In genomic region chr15:94187588-94187987, GRCm38 (mm10) we compare ENCODE assay signal across 27 mouse cellular contexts.
DNase-seq lines count a peak whose midpoint lies in the region; ATAC-seq lines count a peak whose summit lies in the region.
"Had no signal": no experiment of that assay in that cellular context is flagged by ENCODE, and none has a peak within 500 bp of the region (broad histone marks: within the 10 kb centered on the region; RNA-seq: fewer than 3 reads in every experiment).

No protein-coding gene starts in this region.

- 78% methylated on average over 4 of the region's 4 CpGs for WGBS in limb, embryonic 10.5 days
- WGBS in hindbrain, embryonic 10.5 days: 87% methylated on average over 4 of the region's 4 CpGs
- WGBS in midbrain, embryonic 13.5 days: 86% methylated on average over 4 of the region's 4 CpGs
- WGBS in midbrain, embryonic 14.5 days: 87% methylated on average over 4 of the region's 4 CpGs

- H3K27ac ChIP-seq in limb, embryonic 10.5 days: peak overlapping the region; percentile 44; the same call in 1 of the 2 replicates
- no peak overlapping the region for H3K27ac ChIP-seq in hindbrain, embryonic 10.5 days
- no peak overlapping the region for H3K27ac ChIP-seq in midbrain, embryonic 13.5 days
- H3K27ac ChIP-seq in midbrain, embryonic 14.5 days (replicated peaks; ENCODE audit: low read depth, low read length): no peak overlapping the region
- H3K27ac ChIP-seq: embryonic facial prominence, embryonic 12.5 days; hindbrain, embryonic 15.5 days; intestine, embryonic 15.5 days; limb, embryonic 13.5 days; liver, embryonic 12.5 days; neural tube, embryonic 12.5 days; stomach, postnatal 0 days had no signal

- H3K9ac ChIP-seq in midbrain, embryonic 13.5 days (replicated peaks): no peak overlapping the region
- H3K9ac ChIP-seq in midbrain, embryonic 14.5 days (replicated peaks; ENCODE audit: low read length): no peak overlapping the region
- H3K9ac ChIP-seq: embryonic facial prominence, embryonic 12.5 days; forebrain, postnatal 0 days; hindbrain, embryonic 15.5 days; intestine, embryonic 15.5 days; limb, embryonic 13.5 days; liver, embryonic 12.5 days; neural tube, embryonic 12.5 days had no signal

- H3K36me3 ChIP-seq in limb, embryonic 10.5 days: no peaks in the 10 kb centered on the region
- no peaks in the 10 kb centered on the region for H3K36me3 ChIP-seq in hindbrain, embryonic 10.5 days
- no peaks in the 10 kb centered on the region for H3K36me3 ChIP-seq in midbrain, embryonic 13.5 days
- H3K36me3 ChIP-seq in midbrain, embryonic 14.5 days (ENCODE audit: control insufficient read depth, insufficient read depth, low read length): no peaks in the 10 kb centered on the region
- H3K36me3 ChIP-seq: embryonic facial prominence, embryonic 12.5 days; hindbrain, embryonic 15.5 days; intestine, embryonic 15.5 days; limb, embryonic 13.5 days; liver, embryonic 12.5 days; neural tube, embryonic 12.5 days had no signal

- peak; percentile 8 to 17 for DNase-seq in spleen, postnatal 36 days (ENCODE audit: low spot score in 2 of 2)
- no peak for DNase-seq in spleen, postnatal 4 days (ENCODE audit: low spot score in 2 of 2)
- no peak for DNase-seq in limb, embryonic 10.5 days (ENCODE audit: low spot score)
- peak; percentile 41 to 51 for DNase-seq in thymus, postnatal 10 days (ENCODE audit: low spot score in 2 of 2)
- no peak for DNase-seq in hindbrain, embryonic 10.5 days (ENCODE audit: low spot score)
- DNase-seq in midbrain, embryonic 14.5 days: no peak
- DNase-seq: adrenal gland, postnatal 36 days; cerebellum, adult 9-11 months; forebrain, postnatal 0 days; gastrocnemius, postnatal 25 days; heart, adult 18-20 months; heart, postnatal 4 days; kidney, adult 9 months; kidney, postnatal 25 days; layer of hippocampus, postnatal 36 days; lung, adult 18-20 months; lung, postnatal 14 days; retina, postnatal 1 day had no signal

- no peaks in the 10 kb centered on the region for H3K9me3 ChIP-seq in limb, embryonic 10.5 days (replicated peaks)
- 0 out of 2 replicates have a peak, but pooled peaks cover 3% of the 10 kb centered on the region for H3K9me3 ChIP-seq in hindbrain, embryonic 10.5 days
- no peaks in the 10 kb centered on the region for H3K9me3 ChIP-seq in midbrain, embryonic 13.5 days
- H3K9me3 ChIP-seq in midbrain, embryonic 14.5 days (ENCODE audit: control insufficient read depth, low read length): no peaks in the 10 kb centered on the region
- H3K9me3 ChIP-seq: embryonic facial prominence, embryonic 12.5 days; hindbrain, embryonic 15.5 days; intestine, embryonic 15.5 days; liver, embryonic 12.5 days; neural tube, embryonic 12.5 days had no signal

- no peak overlapping the region for H3K4me2 ChIP-seq in midbrain, embryonic 13.5 days (replicated peaks)
- H3K4me2 ChIP-seq in midbrain, embryonic 14.5 days (ENCODE audit: low read length): no peak overlapping the region
- H3K4me2 ChIP-seq: embryonic facial prominence, embryonic 12.5 days; hindbrain, embryonic 15.5 days; intestine, embryonic 15.5 days; limb, embryonic 13.5 days; liver, embryonic 12.5 days; midbrain, embryonic 11.5 days; neural tube, embryonic 12.5 days had no signal

- ATAC-seq in midbrain, embryonic 13.5 days: no peak
- ATAC-seq in midbrain, embryonic 14.5 days (ENCODE audit: low FRiP score, low TSS enrichment): no peak
- ATAC-seq: forebrain, postnatal 0 days; intestine, embryonic 15.5 days; liver, embryonic 12.5 days had no signal

- H3K4me1 ChIP-seq in limb, embryonic 10.5 days: peaks cover 50% of the 10 kb centered on the region
- peaks cover 7% of the 10 kb centered on the region; the same call in 1 of the 2 replicates for H3K4me1 ChIP-seq in hindbrain, embryonic 10.5 days (replicated peaks)
- 0 out of 2 replicates have a peak, but pooled peaks cover 3% of the 10 kb centered on the region for H3K4me1 ChIP-seq in midbrain, embryonic 13.5 days (replicated peaks)
- no peaks in the 10 kb centered on the region for H3K4me1 ChIP-seq in midbrain, embryonic 14.5 days (ENCODE audit: control insufficient read depth, insufficient read depth, low read length)
- H3K4me1 ChIP-seq: hindbrain, embryonic 15.5 days; intestine, embryonic 15.5 days; liver, embryonic 12.5 days had no signal

- no peaks in the 10 kb centered on the region for H3K27me3 ChIP-seq in limb, embryonic 10.5 days (ENCODE audit: low read depth, poor library complexity, severe bottlenecking)
- H3K27me3 ChIP-seq in hindbrain, embryonic 10.5 days (ENCODE audit: insufficient read depth, poor library complexity, severe bottlenecking): no peaks in the 10 kb centered on the region
- no peaks in the 10 kb centered on the region for H3K27me3 ChIP-seq in midbrain, embryonic 13.5 days
- H3K27me3 ChIP-seq in midbrain, embryonic 14.5 days (ENCODE audit: control insufficient read depth, insufficient read depth, low read length): no peaks in the 10 kb centered on the region
- H3K27me3 ChIP-seq: embryonic facial prominence, embryonic 12.5 days; hindbrain, embryonic 15.5 days; intestine, embryonic 15.5 days; limb, embryonic 13.5 days; liver, embryonic 12.5 days; neural tube, embryonic 12.5 days had no signal

- no peak overlapping the region for H3K4me3 ChIP-seq in limb, embryonic 10.5 days
- H3K4me3 ChIP-seq in hindbrain, embryonic 10.5 days: no peak overlapping the region
- H3K4me3 ChIP-seq in midbrain, embryonic 13.5 days (replicated peaks): no peak overlapping the region
- no peak overlapping the region for H3K4me3 ChIP-seq in midbrain, embryonic 14.5 days (replicated peaks; ENCODE audit: low read depth, low read length)
- H3K4me3 ChIP-seq: embryonic facial prominence, embryonic 12.5 days; hindbrain, embryonic 15.5 days; intestine, embryonic 15.5 days; limb, embryonic 13.5 days; liver, embryonic 12.5 days; neural tube, embryonic 12.5 days had no signal

Comparison
In these comparisons a context has a peak if more than half of its experiments do, and no peak if none do; other contexts are left out.
1. DNase-seq: peak in spleen, postnatal 36 days (2 of 2) and thymus, postnatal 10 days (2 of 2); none in spleen, postnatal 4 days (0 of 2), limb, embryonic 10.5 days (single experiment), hindbrain, embryonic 10.5 days (single experiment) and midbrain, embryonic 14.5 days (single experiment).